8 mouse cellular contexts compared by ENCODE assay signal in the genomic region with DNA sequence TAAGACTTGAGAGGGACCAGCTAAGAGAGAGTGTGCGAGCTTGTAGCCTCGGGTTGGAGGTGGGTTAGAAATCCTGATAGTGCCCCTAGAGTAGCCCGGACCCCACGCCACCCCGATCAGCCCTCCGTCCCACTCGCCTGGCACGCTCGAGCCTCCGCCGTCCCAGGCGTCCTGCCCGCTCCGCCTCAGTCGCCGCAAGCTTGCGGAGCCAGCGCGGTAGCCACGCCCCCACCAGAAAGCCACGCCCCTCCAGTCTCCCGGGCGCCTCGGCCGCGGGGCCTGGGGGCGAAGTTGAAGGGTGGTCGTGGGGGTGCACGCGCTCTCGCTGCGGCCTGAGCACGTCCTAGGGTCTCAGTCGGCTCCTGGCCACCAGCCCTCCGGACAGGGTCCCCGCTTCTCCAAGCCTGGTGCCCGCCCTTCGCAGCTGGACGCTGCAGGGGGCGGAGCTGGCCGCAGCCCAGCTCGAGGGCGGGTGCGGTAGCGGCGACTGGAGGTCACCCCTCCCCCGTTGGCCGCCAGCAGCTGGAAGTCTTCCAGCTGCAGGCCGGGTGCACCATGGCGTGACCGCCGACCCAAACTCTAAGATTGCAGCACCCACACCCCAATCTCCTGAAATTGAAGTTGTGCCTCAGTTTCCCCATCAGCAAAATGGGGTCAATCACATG. TPM values are rescaled to one million over a fixed set of nuclear protein-coding genes. Genes with fewer than 3 reads are reported as not detected.
A peak's percentile ranks its signal among the peaks of the same experiment; 100 is the strongest.
DNase-seq lines count a peak whose midpoint lies in the region; ATAC-seq and TF ChIP-seq lines count a peak whose summit lies in the region.

TSS of gene Kank2 (minus strand) at position 400 of the 665 bp plus-strand sequence.

- peak; percentile 74 for DNase-seq in cerebellum, adult 11 months
- DNase-seq in embryo, embryonic 9.5 days (ENCODE audit: extremely low spot score) = peak; percentile 94
- no peak for DNase-seq in gonadal fat pad, adult 2 months (ENCODE audit: low read depth)
- peak; percentile 82 for DNase-seq in midbrain, embryonic 14.5 days
- DNase-seq in spleen, postnatal 10 days (ENCODE audit: low spot score in 2 of 2) = peak; percentile 80 to 88

- under 1% methylated on average over 50 of the region's 52 CpGs for WGBS in intestine, postnatal 0 days
- WGBS in limb, embryonic 12.5 days = under 1% methylated on average over 52 of the region's 52 CpGs
- WGBS in midbrain, embryonic 14.5 days = under 1% methylated on average over 52 of the region's 52 CpGs

- H3K36me3 ChIP-seq in intestine, postnatal 0 days (ENCODE audit: control insufficient read depth, insufficient read depth) = peaks cover 49% of the 10 kb centered on the region
- H3K36me3 ChIP-seq in limb, embryonic 12.5 days = peaks cover 61% of the 10 kb centered on the region
- no peaks in the 10 kb centered on the region for H3K36me3 ChIP-seq in midbrain, embryonic 14.5 days (ENCODE audit: control insufficient read depth, insufficient read depth, low read length)

- H3K9ac ChIP-seq in intestine, postnatal 0 days (ENCODE audit: low read depth, low read length) = peak within 1 kb of the TSS; percentile 67
- peak within 1 kb of the TSS; percentile 83 for H3K9ac ChIP-seq in limb, embryonic 12.5 days (replicated peaks)
- H3K9ac ChIP-seq in midbrain, embryonic 14.5 days (replicated peaks; ENCODE audit: low read length) = peak within 1 kb of the TSS; percentile 59

- no peaks in the 10 kb centered on the region for H3K9me3 ChIP-seq in intestine, postnatal 0 days (ENCODE audit: control insufficient read depth)
- H3K9me3 ChIP-seq in limb, embryonic 12.5 days = no peaks in the 10 kb centered on the region
- no peaks in the 10 kb centered on the region for H3K9me3 ChIP-seq in midbrain, embryonic 14.5 days (ENCODE audit: control insufficient read depth, low read length)

- ATAC-seq in cerebellum, adult (ENCODE audit: insufficient number of reproducible peaks, low FRiP score, low TSS enrichment) = no peak
- peak; percentile 80 for ATAC-seq in intestine, postnatal 0 days
- ATAC-seq in limb, embryonic 12.5 days (ENCODE audit: insufficient number of reproducible peaks, insufficient read depth, low FRiP score, low TSS enrichment, low read depth) = peak; percentile 80
- ATAC-seq in midbrain, embryonic 14.5 days (ENCODE audit: low FRiP score, low TSS enrichment) = peak; percentile 75

- no peaks in the 10 kb centered on the region for H3K27me3 ChIP-seq in intestine, postnatal 0 days (replicated peaks; ENCODE audit: control insufficient read depth, insufficient read depth, low read length)
- no peaks in the 10 kb centered on the region for H3K27me3 ChIP-seq in limb, embryonic 12.5 days
- 0 out of 2 replicates have a peak, but pooled peaks cover 10% of the 10 kb centered on the region for H3K27me3 ChIP-seq in midbrain, embryonic 14.5 days (ENCODE audit: control insufficient read depth, insufficient read depth, low read length)

- no peaks in the 10 kb centered on the region for H3K4me1 ChIP-seq in intestine, postnatal 0 days (replicated peaks; ENCODE audit: control insufficient read depth, insufficient read depth, low read length)
- H3K4me1 ChIP-seq in limb, embryonic 12.5 days (replicated peaks) = peaks cover 32% of the 10 kb centered on the region
- H3K4me1 ChIP-seq in midbrain, embryonic 14.5 days (ENCODE audit: control insufficient read depth, insufficient read depth, low read length) = peaks cover 9% of the 10 kb centered on the region

- peak within 1 kb of the TSS; percentile 97 for H3K4me2 ChIP-seq in intestine, postnatal 0 days (replicated peaks; ENCODE audit: low read depth)
- peak within 1 kb of the TSS; percentile 66 for H3K4me2 ChIP-seq in limb, embryonic 12.5 days
- H3K4me2 ChIP-seq in midbrain, embryonic 14.5 days (ENCODE audit: low read length) = peak within 1 kb of the TSS; percentile 84

- H3K27ac ChIP-seq in intestine, postnatal 0 days (ENCODE audit: low read depth, low read length) = peak within 1 kb of the TSS; percentile 71
- H3K27ac ChIP-seq in limb, embryonic 12.5 days = peak within 1 kb of the TSS; percentile 97
- 0 out of 2 replicates have a peak within 1 kb of the TSS, but pooled peaks have one; percentile 20 for H3K27ac ChIP-seq in midbrain, embryonic 14.5 days (replicated peaks; ENCODE audit: low read depth, low read length)

- peak within 1 kb of the TSS; percentile 77 for H3K4me3 ChIP-seq in intestine, postnatal 0 days (ENCODE audit: low read depth, low read length)
- H3K4me3 ChIP-seq in limb, embryonic 12.5 days (replicated peaks) = peak within 1 kb of the TSS; percentile 82
- H3K4me3 ChIP-seq in midbrain, embryonic 14.5 days (replicated peaks; ENCODE audit: low read depth, low read length) = peak within 1 kb of the TSS; percentile 61

- TF ChIP-seq CTCF in intestine, postnatal 0 days (IDR thresholded peaks at IDR 0.05; ENCODE audit: low read depth) = peak; percentile 10; the same call in 1 of the 2 replicates

RNA-seq across cellular contexts. Expression of gene Kank2, which starts in this region (rescaled TPM):
- polyA plus RNA-seq in gonadal fat pad, adult 2 months (2012; rRNA removed) = 29.5 and 33.5 TPM in 2 replicates
- 6.4 TPM in 2 replicates for polyA plus RNA-seq in intestine, postnatal 0 days (2015; fragmentation: Nextera tagmentation; extraction: Ambion mirVana)
- 19.9 and 22.3 TPM in 2 replicates for polyA plus RNA-seq in limb, embryonic 12.5 days (2016; fragmentation: Nextera tagmentation; extraction: Ambion mirVana)
- polyA plus RNA-seq in midbrain, embryonic 14.5 days (2014; fragmentation: Nextera tagmentation; extraction: Ambion mirVana) = 0.66 and 2.7 TPM in 2 replicates

Comparison
In these comparisons a context has a peak if more than half of its experiments do, and no peak if none do; other contexts are left out.
1. H3K27ac ChIP-seq: peak in every context shown above with its lines; median percentile 97 in limb, embryonic 12.5 days; 71 in intestine, postnatal 0 days; 20 in midbrain, embryonic 14.5 days.